Mouse (Mus musculus) neural tube, embryonic 10.5 days (tissue): ENCODE measurements around the gene Rb1.

ENCODE experiments used
- DNase-seq: peaks from one replicate; pipeline ENCODE4 v3.0.0-alpha.2; 2017; ENCODE audit warnings: low spot score; ENCODE audit errors: extremely low spot score

The Rb1 gene

DNA sequence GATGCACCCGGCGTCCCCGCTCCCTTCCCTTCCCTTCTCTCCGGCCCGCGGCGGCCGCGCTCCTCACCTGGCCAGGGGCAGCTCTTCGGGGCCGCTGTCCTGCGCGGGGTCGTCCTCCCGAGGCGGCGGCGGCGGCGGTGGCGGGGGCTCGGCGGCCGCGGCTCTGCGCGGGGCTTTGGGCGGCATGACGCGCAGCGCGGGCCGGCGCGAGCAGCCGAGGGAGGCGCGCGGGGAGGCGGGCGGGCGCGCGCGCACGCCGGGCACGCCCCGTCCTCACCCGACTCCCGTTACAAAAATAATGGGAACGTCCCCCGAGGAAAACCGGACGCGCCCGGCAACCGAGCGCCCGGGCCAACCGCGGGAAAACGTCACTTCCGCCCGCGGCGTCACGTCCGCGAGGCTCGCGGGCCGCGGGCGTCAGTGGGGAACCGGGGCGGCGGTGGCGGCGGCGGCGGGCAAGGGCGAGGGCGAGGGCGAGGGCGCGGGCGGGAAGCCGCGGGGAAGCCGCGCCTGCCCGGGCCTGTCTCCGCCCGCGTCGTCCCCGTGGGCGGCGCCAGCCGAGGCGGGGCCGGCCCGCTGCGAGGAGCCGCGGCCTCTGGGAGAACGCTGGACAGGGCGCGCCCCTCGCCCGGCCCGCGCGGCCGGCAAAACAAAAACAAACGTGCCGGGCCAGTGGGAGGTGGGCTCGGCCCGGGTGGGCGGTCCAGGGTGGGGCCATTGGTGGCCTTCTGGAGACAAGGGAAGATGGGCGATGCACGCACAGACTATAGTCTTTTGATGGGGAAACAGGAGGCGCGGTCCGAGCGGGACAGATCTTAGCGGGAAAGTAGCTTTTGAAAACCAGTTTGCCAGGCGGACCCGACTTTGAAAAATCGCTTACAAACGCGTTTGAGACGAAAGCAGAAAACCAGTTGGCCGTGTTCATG lies at the start of gene Rb1:
TSS of gene Rb1 (minus strand) at position 367 of the 926 bp plus-strand sequence.
- DNase-seq, result peak; percentile 85

DNA sequence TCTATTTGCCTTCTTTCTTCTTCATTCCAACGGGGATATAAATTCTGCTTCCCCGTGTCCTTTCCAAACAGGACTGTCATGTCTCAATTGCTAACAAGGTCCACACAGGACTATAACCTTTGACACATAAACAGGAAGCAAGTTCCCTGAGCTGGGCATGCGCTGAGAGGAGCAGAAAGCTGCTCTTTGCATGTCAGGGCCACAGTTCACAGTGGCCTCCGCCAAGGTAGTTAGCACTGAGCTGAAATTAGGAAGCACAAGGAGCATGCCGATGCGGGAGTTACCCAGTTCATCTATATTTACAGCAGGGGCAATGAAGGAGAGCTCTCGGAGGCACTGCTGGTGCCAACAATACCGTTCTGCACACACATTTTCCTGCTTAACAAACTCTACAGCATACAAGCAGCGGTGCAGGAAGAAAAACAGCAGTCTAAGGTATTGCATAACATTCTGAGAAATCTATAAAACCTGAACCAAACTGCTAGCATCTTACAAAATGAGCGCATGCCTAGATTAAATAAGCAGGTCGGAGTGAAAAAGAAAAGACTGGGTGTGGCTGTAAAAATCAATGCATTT lies 48.8 kb upstream of the Rb1 start:
- DNase-seq, result no peak

DNA sequence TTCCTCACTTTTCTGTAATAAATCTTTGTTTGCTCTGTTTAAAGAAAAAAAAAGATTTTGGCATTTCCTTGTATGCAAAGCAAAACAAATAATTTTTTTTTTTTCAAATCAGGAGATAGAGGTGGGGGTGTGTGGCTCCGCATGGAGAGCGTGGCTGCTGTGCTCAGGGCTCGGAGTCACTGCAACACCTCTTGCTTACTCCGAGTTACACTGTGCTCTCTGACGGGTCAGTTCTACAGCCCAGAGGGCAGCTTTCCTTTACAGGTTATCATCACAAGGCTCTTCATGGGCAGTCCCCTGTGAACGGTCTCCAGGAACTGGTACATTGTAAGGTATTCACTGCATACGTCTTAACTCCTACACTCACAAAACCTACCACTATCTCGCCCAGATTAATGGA lies 48.0 kb upstream of the Rb1 start:
- no peak for DNase-seq

DNA sequence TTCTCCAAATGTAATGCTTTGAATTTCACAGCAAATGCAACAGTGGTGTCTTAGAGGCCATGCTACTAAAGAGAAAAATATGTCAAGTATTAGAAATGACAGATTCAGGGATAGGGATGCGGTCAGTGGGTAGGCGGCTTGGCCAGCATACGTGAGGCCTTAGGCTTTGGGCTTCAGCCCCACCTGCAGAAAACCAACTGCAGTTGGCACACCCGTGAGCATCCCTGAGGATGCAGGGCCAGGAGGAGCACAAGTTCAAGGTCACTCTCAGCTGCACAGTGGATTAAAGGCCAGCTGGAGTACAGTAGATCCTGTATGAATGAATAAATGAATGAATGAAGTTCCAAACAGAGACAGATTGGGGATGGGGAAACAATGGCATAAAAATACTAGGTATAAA lies 47.4 kb upstream of the Rb1 start:
- DNase-seq, result no peak

DNA sequence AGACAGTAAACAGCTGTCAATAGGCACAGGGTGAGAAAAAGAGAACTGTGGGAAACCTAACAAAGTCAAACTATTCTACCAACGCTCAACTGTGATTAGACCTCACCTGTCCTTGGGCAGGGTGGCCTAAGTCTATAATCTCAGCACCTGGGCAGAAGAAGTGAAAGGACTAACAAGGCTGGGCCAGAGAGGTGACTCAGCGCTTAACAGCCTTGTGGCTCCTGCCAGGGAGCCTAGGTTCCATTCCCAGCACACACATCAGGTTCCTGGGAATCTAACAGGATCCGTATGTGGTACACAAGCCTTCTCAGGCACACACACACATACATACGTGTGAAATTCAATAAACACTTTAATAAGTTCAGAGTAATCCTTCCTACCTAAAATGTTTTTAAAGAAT lies 46.0 kb upstream of the Rb1 start:
- DNase-seq, result no peak

DNA sequence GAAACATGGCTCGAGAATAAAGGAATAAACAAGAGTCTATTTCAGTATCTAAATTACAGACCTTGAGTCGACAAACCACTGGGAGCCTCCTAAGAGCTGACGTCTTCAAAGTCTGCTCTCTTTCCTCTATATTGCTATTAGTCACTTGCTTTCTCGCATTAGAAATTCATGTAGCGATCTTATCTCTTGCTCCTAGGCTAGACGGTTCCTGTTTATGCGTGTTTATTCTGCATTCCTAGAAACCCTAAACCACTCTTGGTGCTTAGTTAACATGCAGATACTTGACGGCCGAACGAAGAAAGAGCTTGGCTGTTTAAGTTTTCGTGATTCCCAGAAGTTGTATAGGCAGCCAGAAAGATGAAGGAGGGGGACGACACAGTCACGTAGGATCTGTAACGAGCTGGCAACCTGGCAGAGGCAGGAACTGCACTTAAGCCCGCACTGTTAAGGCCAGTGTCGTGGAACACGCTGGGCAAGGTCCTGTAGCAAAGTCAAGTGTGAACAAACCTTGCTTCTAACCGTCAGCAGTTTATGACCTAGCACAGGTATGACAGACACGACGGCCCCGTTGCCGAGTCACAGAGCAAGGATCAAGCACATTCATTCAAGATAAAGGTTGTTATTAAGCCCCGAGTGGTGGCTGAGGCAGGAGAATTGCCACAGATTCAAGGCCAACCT lies 45.2 kb upstream of the Rb1 start:
- no peak for DNase-seq

DNA sequence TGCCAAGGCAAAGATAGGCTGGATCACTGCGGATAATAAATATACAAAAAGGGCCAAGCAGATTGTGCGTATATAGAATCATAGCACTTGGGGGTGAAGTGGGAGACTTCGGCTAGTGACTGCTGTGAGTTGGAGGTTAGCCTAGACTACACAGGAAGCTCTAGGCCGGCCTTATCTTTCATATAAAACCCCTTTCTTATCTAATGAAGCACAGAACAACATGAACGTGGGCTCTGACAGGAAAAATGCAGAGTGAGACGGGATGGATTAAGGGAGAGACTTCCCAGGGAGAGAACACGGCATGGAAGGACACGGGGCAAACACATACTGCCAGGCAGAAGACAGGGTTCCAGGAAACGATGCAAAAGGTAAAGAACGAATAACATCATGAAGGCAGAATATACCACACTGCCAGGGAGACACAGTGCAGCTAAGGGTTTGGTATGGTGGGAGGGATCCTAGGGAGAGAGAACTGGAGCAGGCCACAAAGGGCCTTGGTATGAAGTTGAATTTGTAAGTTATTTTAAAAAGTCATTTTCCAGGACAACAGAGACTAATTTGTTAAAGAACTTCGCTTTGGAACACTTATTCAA lies 44.6 kb upstream of the Rb1 start:
- DNase-seq, result no peak

DNA sequence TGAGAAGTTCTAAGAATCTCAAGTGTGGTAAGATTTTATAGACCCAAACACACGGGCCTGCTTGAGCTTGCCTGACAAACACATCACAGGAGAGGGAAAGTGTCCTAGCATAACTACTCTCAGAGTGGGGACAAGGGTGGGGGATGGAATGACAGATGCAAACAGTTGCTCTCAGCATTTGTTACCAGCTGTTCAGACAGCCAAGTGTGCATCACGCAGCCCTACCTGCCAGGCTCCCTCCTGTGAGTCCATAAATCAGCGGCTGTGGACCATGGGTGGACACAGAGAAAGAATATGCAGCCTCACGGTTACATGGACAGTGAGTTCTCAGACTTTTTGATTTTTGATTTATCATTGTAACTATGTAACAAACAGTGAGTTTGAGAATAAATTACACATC lies 44.0 kb upstream of the Rb1 start:
- no peak for DNase-seq

DNA sequence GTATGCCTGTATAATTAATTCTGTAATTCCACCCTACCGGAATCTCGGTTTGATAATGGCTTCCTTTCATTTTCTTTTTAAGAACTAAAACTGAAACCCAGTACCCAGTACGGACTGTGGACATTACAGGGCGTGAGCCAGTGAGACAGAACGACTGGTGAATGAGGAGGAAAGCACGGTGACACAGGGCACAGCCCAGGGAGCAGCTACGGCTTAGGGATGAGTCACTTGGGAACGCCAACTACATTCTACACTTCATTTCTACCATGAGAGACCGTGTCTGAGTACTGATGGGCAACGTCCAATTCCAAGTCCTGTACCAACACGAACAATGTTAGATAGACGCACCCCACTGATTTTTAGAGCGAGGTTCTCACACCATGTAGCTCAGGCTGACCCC lies 43.3 kb upstream of the Rb1 start:
- no peak for DNase-seq

DNA sequence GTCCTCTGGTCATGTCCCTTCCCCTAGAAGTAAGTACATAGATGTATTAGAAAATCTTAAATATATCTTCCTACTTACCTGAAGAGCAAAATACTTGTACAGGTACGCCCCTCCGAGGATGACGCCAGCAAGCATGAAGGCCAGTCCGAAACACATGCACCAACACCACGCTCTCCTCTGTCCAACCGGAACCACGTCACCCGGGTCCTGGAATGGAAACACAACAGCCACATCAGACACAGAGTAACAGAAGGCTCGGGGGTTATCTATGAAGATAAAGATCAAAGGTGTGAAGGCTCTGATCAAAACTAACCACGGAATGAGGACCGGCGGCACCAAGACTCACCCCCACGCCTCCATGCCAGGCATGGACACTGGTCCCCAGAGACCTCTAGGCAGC lies 42.6 kb upstream of the Rb1 start:
- DNase-seq, result no peak

DNA sequence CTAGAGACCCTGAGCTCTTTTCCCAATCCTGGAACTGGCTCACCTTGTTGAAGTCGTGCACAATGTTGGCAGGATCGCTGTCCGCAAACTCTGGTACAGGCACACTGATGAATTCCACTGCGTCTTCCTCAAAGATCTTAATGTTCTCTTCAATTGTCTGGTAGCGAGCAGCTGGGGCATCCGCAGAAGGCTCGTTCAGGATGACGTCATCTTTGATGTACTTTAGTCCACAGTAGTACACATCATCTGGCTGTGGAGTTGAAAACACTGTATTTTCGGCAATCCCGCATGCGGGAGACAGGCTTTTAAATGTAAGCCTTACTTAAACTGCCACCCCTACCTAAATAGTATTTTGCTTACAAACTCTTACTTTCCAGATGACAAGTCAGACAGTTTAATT lies 40.7 kb upstream of the Rb1 start:
- DNase-seq, result no peak

DNA sequence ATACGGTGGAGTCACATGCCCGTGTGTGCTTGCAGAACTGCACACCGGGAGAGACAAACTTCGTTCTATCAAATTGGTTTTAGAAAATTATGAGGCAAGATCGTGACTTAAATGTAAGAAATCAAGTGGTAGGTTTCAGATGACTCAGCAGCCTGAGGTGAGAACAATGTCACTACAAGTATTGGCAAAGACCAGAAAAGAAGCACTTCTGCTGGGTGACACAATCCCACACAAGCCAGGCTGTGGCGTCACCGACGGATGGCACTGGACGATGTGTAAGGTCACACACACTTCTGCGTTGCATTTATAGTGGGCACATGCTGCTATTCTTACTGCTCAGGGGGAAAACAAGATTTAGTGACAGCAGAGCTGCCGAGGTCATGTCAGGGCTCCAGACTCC lies 38.2 kb upstream of the Rb1 start:
- DNase-seq, result no peak

DNA sequence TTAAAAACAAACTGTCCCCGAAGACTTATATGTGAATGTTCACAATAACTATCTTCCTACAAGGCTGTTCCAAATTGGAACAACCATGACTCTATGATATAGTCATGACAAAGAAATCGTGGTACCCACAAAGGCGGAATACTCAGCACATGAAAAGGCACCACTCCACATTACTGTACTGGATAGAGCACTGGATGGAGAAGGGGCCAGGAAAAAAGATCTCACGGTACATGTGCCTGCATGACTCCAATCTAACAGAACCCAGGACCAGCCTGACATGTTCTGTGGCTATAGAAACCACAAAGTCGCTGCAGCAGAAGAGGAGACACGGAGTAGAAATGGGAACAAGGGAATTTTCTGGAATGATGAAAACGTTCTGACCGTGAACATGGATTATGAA lies 29.1 kb upstream of the Rb1 start:
- no peak for DNase-seq

DNA sequence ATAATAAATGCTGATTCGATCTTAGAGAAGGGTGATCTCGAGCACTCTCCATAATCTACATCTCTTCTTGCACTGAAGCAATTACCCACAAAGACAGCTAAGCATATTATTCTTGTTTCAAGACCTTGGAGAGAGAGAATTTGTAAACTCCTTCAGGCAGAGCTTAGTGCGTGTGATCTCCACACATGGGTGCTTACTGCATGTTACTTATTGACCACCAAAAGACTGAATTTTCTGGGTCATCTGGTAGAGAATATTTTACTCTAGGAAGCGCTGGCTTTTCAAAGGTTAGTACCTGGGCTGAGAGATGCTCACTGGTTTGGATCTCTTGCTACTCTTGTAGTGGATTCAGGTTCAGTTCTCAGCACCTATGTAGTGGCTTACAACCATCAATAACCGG lies 25.5 kb upstream of the Rb1 start:
- no peak for DNase-seq

DNA sequence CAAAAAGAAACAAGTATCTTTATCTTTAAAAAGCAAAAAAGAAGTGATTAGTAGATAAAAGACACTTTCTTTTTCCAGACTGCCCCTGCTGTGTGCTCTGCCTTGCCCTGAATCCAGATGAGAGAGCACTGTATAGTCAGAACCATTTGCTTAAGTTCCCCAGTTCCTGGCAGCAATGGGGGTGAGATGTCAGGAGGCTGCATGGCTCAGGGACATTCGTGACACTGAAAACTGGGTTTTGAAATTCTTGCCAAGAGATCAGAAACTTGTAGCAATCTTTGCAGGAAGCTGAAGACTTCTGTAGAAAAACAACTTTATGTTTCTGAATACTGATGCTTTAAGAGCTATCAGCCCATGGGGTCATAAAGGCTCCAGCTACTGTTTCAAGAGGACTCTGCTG lies 24.4 kb upstream of the Rb1 start:
- DNase-seq, result no peak

DNA sequence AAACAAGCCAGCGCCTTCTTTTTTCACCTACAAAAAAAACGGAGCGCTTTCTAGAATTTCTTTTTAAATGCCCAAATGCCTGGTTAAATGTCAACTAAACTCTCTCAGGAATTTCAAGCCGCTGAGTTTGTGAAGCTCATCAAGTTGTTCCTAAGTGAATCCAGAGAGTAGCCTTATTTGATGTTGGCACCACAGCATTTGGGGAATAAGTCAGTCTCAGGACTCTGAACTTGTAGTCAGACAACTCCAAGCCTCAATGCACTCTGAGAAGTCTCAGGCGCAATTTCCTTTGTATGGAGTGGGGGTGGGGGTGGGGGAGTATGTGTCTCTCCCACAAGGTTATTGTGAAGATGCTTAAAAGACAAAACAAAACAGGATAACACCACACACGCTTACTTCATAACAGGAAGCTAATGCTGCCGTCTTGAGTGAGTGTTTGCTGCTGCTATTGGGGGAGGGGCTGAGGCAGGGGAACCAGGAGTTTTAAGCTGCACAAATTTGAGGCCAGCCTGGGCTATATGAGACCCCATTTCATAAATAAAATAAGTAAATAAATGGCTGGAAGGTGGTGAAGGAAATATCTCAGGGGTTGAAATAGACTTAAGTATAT lies 23.5 kb upstream of the Rb1 start:
- DNase-seq, result no peak

DNA sequence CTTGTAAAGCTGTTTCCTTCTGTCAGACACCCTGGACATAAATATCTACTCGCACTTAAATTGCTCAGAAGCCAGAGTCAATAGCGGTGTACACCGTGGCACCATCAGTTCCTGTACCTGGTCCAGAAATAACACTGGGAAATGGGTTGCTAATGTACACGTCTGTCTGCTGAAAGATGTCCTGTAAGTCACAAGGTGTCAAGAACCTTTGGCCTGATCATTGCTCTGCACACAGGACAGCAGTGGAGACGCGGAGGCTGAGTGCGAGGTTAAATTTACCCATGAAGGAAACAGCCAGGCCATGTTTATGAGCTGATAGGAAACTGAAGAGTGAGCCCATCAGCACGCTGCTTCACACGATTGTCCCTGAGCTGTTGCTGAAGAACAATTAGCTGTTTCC lies 21.7 kb upstream of the Rb1 start:
- no peak for DNase-seq

DNA sequence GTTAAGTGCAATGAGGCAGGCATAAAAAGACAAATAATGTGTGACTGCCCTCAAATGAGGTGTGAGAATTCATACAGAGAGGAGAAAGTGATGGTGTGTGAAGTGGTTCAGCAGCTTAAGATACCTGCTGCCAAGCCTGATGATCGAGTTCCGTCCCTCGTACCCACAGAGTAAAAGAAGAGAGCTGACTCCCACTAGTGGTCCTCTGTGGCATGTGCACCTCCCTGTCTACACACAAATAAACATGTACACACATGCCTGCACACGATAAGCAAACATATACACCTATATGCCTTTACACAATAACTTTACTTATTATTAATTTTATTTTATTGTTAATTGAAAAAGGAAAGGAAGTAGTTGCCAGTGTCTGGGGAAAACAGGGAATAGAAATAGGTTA lies 20.0 kb upstream of the Rb1 start:
- no peak for DNase-seq

DNA sequence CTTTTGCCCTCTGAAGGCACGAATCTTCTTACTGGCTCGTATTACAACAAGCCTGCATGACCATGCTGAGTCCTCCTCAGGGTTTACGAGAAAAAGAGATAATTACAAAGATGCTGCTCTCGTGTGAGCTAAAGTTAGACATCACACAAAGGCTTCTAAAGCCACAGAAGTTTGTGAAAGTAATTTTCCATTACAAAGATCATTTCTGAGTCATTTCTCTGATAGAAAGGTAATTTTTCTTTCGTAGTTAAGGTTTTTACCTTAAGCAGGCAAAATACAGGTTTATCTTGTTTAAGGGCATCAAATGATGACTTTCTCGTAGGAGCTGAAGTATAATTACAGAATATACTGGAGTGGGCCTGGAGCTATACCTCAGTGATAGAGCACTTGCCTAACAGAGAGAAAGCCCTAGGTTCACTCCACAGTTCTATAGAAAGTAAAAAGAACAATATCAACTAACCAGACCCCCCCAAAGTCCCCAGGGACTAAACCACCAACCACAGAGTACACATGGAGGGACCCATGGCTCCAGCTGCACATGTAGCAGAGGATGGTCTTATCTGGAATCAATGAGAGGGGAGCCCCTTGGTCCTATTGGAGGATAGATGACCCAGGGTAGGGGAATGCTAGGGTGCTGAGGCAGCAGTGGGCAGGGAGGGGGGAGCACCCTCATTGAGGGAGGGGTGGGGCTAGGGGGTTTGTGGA lies 14.6 kb upstream of the Rb1 start:
- DNase-seq, result no peak

DNA sequence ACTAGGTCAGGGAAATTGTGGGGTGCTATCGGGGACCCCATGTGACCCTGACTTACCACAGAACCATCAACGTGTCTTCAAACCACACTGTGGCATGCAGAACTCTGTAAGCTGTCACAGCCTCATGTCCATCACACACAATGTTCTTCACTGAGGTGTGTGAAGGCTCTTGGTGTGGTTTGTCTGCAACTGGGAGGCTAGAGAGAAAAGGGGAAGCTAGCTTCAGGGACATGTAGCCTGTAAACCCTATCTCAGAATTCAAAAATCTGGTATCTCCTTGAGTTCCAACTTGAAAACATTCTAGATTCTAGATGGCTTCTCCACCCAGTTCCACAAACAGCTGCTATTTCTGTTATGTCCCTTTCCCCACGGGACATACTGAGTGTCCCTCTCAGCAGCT lies 14.0 kb upstream of the Rb1 start:
- no peak for DNase-seq
